Mouse (Mus musculus): Measurements from ENCODE around the gene Gnptg.

DNA sequence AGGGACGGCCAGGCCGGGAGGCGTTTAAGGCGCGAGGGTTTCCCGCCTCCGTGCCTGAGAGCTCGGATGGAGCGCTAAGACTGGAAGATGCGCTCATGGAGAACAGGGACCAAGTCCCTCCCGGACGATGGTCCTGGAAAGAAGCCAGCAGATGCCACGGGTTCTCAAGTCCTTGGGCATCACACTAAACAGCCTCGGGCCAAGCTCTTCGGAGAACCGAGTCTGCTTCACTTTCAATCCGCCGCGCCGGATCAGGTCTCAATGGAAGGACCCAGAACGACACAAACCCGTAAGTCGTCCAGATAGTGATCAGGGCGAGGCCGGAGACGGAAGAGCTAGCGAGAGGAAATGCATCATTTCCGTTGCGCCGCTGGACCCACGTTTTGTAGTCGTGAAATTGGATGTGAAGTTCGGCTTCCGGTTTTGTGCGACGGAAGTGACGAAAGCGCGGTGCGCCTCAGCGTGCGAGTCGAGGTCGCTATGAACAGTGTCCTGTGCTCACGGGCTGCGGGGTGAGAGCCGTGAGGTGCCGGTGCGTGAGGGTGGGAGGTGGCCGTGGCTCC lies 55.7 kb downstream of the Gnptg start, which contains the start of gene BC003965:
- TF ChIP-seq GATA1 (IDR thresholded peaks at IDR 0.05; ENCODE audit: low read length) (peak; percentile 62), TAL1 (IDR thresholded peaks at IDR 0.05; ENCODE audit: low read length) (no peak)
